Mouse (Mus musculus): Measurements from ENCODE around the gene Tyw1. TPM values are rescaled to one million over a fixed set of nuclear protein-coding genes. Genes with fewer than 3 reads are reported as not detected.
"Not testable (repeated sequence)": the region's sequence is repeated elsewhere in the genome, so short reads cannot be mapped to it uniquely, and the experiment has no call there.

Gene Tyw1
- 10 to 100 TPM; 17.9 to 19.4 TPM for total RNA-seq (2021)

- intact Hi-C loops (cut with DNase I): loop anchor here (10.0 kb wide), 1 partner anchor 1050 kb away; the partner anchor contains the start of gene Galnt17
- DNase-seq: peak; percentile 98
These were observed at the start of gene Tyw1, which contains the start of gene Sbds for GRCm38 (mm10) chr5:130255017-130255720. TSS of gene Tyw1 (plus strand) at chr5:130255619. TSS of gene Sbds (minus strand) at chr5:130255530.

DNA sequence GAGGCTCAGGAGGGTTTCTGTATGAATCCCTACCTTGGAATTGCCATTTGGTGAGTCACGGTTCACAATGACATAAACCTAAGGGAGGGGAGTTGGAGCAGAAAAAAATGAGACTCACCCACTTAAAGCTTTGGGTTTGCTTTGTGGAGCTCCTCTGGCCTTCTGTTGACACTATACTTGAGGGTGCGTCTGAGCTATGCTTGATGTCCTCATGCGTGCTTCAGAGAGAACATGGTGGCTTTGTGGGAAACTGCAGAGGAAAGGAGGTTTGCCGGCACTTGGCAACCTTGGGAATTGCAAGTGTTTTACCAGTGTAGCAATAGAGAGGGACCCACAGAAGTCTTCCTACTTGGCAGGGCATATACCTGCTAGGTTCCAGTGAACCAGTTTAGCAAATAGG, 48.1 kb upstream of the Tyw1 start:
- DNase-seq: no peak
- intact Hi-C loops (cut with DNase I): no loop called here

DNA sequence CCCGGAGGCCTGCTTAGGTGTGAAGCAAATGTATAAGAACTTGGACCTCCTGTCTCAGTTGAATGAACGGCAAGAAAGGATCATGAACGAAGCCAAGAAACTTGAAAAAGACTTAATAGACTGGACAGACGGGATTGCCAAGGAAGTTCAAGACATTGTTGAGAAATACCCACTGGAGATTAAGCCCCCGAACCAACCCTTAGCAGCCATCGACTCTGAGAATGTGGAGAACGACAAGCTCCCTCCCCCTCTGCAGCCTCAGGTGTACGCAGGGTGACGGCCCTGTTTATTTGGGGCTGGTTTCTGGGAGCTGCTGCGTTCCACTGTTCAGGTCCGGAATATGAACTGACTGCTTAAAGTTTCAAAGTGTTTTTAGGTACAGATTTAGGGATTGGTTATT, 42.5 kb upstream of the Tyw1 start:
- DNase-seq: no peak
- intact Hi-C loops (cut with DNase I): no loop called here

DNA sequence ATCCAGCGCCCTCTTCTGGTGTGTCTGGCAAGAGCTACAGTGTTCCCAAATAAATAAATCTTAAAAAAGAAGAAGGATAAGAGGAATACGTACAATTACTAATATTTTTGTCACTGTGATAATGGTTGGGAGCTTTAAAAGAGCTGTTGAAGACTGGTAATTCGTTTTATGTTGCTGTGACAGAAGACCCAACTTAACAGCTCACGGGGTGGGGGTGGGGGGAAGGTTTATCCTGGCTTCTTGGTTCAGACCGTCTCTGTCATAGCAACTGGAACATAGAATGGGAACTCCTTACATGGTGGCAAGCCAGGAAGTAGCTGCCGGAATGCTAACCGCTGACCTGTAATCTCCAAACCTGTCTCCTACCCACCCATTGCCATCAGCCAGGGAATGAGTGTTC, 38.6 kb upstream of the Tyw1 start, which contains the start of gene Tmem248:
Tmem248 (plus strand) TSS at position 301 of the 400 bp plus-strand sequence.
- intact Hi-C loops (cut with DNase I): no loop called here
- DNase-seq: no peak

DNA sequence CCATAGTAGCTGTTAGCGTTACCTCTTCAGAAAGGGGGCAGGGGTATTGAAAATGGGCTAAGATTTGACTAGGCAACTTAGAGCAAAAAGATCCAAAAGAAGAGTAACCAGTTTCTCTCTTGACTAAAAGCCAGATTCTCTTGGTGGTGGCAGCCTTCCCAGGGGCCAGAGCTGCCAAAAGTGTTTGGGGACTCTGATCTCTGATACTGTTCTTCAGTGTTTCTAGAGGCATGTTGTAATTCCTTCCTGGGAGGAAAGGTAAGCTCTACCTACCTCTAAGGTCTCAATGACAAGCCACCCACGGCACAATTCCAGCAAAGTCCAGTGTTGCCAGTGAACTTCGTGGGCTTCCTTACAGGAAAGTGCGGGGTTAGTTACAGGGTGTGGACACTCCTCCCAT, 38.0 kb upstream of the Tyw1 start:
- DNase-seq: no peak
- intact Hi-C loops (cut with DNase I): no loop called here

DNA sequence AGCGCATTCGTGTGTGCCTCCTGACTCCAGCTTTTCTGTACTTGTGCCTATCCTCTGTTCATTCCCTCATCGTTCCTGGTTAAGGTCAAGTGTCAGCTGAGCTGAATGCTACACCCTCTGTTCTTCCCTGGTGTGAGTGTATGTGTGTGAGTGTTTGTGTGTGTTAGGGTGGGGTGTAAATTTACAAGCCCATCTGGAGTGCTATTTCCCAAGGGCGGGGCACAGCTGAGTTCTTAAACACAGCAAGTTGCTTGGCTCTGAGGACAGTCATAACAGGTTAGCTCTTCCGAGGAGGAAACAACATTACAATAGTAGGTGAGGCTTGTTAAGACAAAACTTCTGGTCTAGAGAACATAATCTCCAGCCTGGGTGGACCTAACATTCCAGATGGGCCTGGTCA, 37.1 kb upstream of the Tyw1 start:
- DNase-seq: no peak
- intact Hi-C loops (cut with DNase I): no loop called here

- DNase-seq: no peak
- intact Hi-C loops (cut with DNase I): no loop called here
These were observed 34.1 kb upstream of the Tyw1 start for GRCm38 (mm10) chr5:130221316-130221715.

- intact Hi-C loops (cut with DNase I): no loop called here
- DNase-seq: no peak
These were observed 33.7 kb upstream of the Tyw1 start for GRCm38 (mm10) chr5:130221760-130222145.

GRCm38 (mm10) chr5:130222146-130223004, 33.0 kb upstream of the Tyw1 start:
- DNase-seq: peak; percentile 94
- intact Hi-C loops (cut with DNase I): no loop called here

DNA sequence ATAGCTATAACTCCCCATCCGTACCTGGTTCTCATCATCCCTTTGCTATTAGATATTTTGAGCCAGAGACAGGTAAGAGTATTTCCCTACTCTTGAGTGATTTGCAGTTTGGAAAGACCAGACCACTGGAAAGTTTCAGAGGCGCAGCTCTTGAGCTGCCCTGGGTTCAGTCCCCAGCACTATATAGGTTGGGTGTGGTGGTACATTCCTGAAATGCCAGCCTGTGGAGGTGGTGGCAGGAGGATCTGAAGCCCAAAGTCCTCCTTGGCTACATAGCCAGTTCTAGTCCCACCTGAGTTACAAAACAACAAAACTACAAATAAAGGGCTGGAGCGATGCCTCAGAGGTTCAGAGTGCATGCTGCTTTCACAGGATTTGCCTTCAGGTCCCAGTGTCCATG, 28.6 kb upstream of the Tyw1 start:
- no peak for DNase-seq
- intact Hi-C loops (cut with DNase I): no loop called here

DNA sequence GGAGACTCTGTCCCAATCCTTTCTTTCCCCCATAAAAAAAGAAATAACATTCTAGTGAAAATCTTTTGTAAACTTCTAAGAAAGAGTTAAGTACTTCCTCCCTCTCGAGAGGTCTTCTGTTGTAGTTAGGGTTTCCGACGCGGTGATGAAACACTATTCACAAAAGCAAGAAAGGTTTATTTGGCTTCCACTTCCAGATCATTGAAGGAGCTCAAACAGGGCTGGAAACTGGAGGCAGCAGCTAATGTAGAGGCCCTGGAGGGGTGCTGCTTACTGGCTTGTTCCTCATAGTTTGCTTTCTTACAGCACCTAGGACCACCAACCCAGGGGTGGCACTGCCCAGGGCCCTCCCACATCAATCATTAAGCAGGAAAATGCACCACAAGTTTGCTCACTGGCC, 27.3 kb upstream of the Tyw1 start:
- intact Hi-C loops (cut with DNase I): no loop called here
- no peak for DNase-seq

- DNase-seq: no peak
- intact Hi-C loops (cut with DNase I): no loop called here
These were observed 19.1 kb upstream of the Tyw1 start for GRCm38 (mm10) chr5:130236302-130236701.

DNA sequence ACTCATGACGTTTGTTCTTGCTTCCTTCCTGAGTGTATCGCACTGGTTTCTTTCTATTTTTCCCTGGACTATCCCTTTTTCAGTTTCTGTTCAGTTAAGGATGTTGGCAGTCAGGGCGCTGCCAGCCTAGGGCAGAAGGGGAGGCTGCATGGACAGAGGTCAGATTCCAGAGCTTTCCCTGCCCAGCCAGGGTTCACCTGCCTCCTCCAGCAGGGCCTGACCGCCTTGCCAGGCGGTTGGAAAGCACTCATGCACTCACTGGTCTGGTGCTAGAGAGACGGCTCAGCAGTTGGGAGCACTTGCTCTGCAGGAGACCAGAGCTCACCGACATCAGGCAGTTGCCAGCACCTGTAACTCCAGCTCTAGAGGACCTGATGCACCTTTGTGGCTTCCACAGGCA, 16.2 kb upstream of the Tyw1 start:
- no peak for DNase-seq
- intact Hi-C loops (cut with DNase I): no loop called here

GRCm38 (mm10) chr5:130239856-130240255, 15.6 kb upstream of the Tyw1 start:
- intact Hi-C loops (cut with DNase I): no loop called here
- no peak for DNase-seq

- DNase-seq: no peak
- intact Hi-C loops (cut with DNase I): no loop called here
These were observed 14.0 kb upstream of the Tyw1 start for GRCm38 (mm10) chr5:130241426-130241825.

GRCm38 (mm10) chr5:130247823-130248222, 7.6 kb upstream of the Tyw1 start:
- intact Hi-C loops (cut with DNase I): no loop called here

GRCm38 (mm10) chr5:130254164-130255016, 1.0 kb upstream of the Tyw1 start:
- no peak for DNase-seq
- intact Hi-C loops (cut with DNase I): loop anchor here (10.0 kb wide), 1 partner anchor 1050 kb away; the partner anchor contains the start of gene Galnt17

More at GRCm38 (mm10) chr5:130247823-130248222, 7.6 kb upstream of the Tyw1 start:
- no peak for DNase-seq

- DNase-seq: not testable (repeated sequence)
- intact Hi-C loops (cut with DNase I): loop anchor here (10.0 kb wide), 1 partner anchor 1049 kb away; the partner anchor contains the start of gene Galnt17
These were observed 543 bp downstream of the Tyw1 start for GRCm38 (mm10) chr5:130255799-130256525.

- peak; percentile 93 for DNase-seq
- intact Hi-C loops (cut with DNase I): loop anchor here (10.0 kb wide), 1 partner anchor 1048 kb away; the partner anchor contains the start of gene Galnt17
These were observed 1.4 kb downstream of the Tyw1 start for GRCm38 (mm10) chr5:130256678-130257271.

Measured in left cerebral cortex, postnatal 4 days (tissue).